Mouse (Mus musculus): ENCODE measurements at regions not wholly inside any gene's neighbourhood (a gene's known extent, or its start where the extent isn't known, plus 50 kb on each side); places are given as distances from the start of the nearest gene placed in this dataset.

DNA sequence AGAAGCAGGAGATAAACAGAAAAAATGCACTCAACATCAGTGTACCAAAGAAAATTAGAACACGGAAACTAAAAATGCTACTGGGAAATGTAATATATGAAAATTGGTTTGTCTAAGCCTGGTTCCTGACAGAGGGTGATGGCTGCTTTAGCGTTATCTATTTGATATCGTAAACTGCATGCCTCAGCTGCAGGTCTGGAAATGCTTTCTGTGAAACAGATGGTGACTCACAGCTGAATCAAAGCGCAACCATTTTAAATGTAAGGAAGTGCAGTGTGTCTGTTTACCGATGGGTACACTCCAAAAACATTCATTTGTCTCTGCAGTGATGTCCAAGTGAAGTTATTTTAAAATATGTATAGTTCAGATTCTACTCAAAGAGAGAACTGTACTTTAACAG lies 694.0 kb downstream of the 1190002N15Rik start:
- Histone ChIP-seq H3K4me3 (no peak overlapping the region), H3K4me1 (replicated peaks) (no peaks in the 10 kb centered on the region), H3K9me3 (no peaks in the 10 kb centered on the region), H3K9ac (no peak overlapping the region), H3K36me3 (no peaks in the 10 kb centered on the region), H3K4me2 (no peak overlapping the region), H3K27ac (replicated peaks) (no peak overlapping the region), H3K27me3 (no peaks in the 10 kb centered on the region)
- 70% methylated on average over 5 of the region's 5 CpGs for WGBS
- ATAC-seq (ENCODE audit: low FRiP score, low read depth) = no peak
